Mouse (Mus musculus) MEL (cell line): ENCODE measurements around the gene Lrrc23. TPM values are rescaled to one million over a fixed set of nuclear protein-coding genes. Genes with fewer than 3 reads are reported as not detected.

Source experiments
- DNase-seq: peaks from one replicate; pipeline ENCODE4 v3.0.0; 2011; ENCODE audit warnings: low read depth, low spot score
- H3K27ac ChIP-seq: 2 replicates; pipeline ENCODE4 v1.5.1; 2012; ENCODE audit warnings: low read depth, mild to moderate bottlenecking, control low read depth, low read length, moderate library complexity; ENCODE audit not compliant: control insufficient read depth
- H3K27me3 ChIP-seq, 2 experiments: fragments of 150-350 bp in 1 of 2; sonication (generic) in 1 of 2; 2 replicates each; pipeline ENCODE4 v1.6.1; 2012; ENCODE audit warnings: low read length in 2 of 2, mild to moderate bottlenecking in 2 of 2, improper control_type of control experiment in 1 of 2, moderate library complexity in 1 of 2; ENCODE audit not compliant: insufficient read depth in 2 of 2, control insufficient read depth in 1 of 2
- H3K36me3 ChIP-seq, 2 experiments: 2 replicates each; pipeline ENCODE4 v1.6.1; 2012 to 2014; ENCODE audit warnings: low read length in 2 of 2, improper control_type of control experiment in 1 of 2, inconsistent platforms in 1 of 2, mild to moderate bottlenecking in 1 of 2; ENCODE audit not compliant: insufficient read depth in 2 of 2, control insufficient read depth in 1 of 2
- H3K4me1 ChIP-seq, 2 experiments: fragments of 150-350 bp in 1 of 2; sonication (generic) in 1 of 2; 2 replicates each; pipeline ENCODE4 v1.6.1; 2012; ENCODE audit warnings: low read length in 2 of 2, improper control_type of control experiment in 1 of 2, mild to moderate bottlenecking in 1 of 2; ENCODE audit not compliant: insufficient read depth in 2 of 2, control insufficient read depth in 1 of 2
- H3K4me3 ChIP-seq, 2 experiments: fragments of 150-350 bp in 1 of 2; sonication (generic) in 1 of 2; 2 replicates each; pipeline ENCODE4 v1.5.1; 2012; ENCODE audit warnings: low read depth in 2 of 2, low read length in 2 of 2, mild to moderate bottlenecking in 2 of 2, moderate library complexity in 2 of 2, control low read depth in 1 of 2, improper control_type of control experiment in 1 of 2; ENCODE audit not compliant: control insufficient read depth in 1 of 2, insufficient read depth in 1 of 2
- H3K79me2 ChIP-seq: 2 replicates; pipeline ENCODE4 v1.6.1; 2012; ENCODE audit warnings: mild to moderate bottlenecking, low read length, moderate library complexity; ENCODE audit not compliant: control insufficient read depth, poor library complexity, insufficient read depth
- H3K9ac ChIP-seq: 2 replicates; pipeline ENCODE4 v1.6.1; 2012; ENCODE audit warnings: low read depth, mild to moderate bottlenecking, control low read depth, low read length, moderate library complexity; ENCODE audit not compliant: control insufficient read depth, poor library complexity, severe bottlenecking
- H3K9me3 ChIP-seq: fragments of 150-350 bp; sonication (generic); replicated peaks from 2 replicates; pipeline ENCODE4 v1.6.1; 2012; ENCODE audit warnings: mild to moderate bottlenecking, low read length, improper control_type of control experiment, moderate library complexity; ENCODE audit not compliant: insufficient read depth
- CHD2 ChIP-seq: IDR thresholded peaks from 2 replicates; pipeline ENCODE4 v1.6.1; 2011; ENCODE audit warnings: low read length, improper control_type of control experiment
- CTCF ChIP-seq, 3 experiments: IDR thresholded peaks in 2 of 3; conservative IDR thresholded peaks in 1 of 3; 2 replicates each; pipeline ENCODE4 v1.5.1; 2011 to 2012; ENCODE audit warnings: low read length in 3 of 3, low read depth in 2 of 3, mild to moderate bottlenecking in 2 of 3, improper control_type of control experiment in 1 of 3, inconsistent platforms in 1 of 3, mixed read lengths in 1 of 3, moderate library complexity in 1 of 3; ENCODE audit not compliant: control insufficient read depth in 1 of 3, insufficient read depth in 1 of 3, poor library complexity in 1 of 3, severe bottlenecking in 1 of 3
- E2F4 ChIP-seq: IDR thresholded peaks from 2 replicates; pipeline ENCODE4 v1.6.1; 2011; ENCODE audit warnings: low read depth, low read length, improper control_type of control experiment, borderline replicate concordance
- ELF1 ChIP-seq: IDR thresholded peaks from 2 replicates; pipeline ENCODE4 v1.6.1; 2014; ENCODE audit warnings: low read depth, mild to moderate bottlenecking, inconsistent platforms, low read length, improper control_type of control experiment, moderate library complexity
- EP300 ChIP-seq, 2 experiments: IDR thresholded peaks; 2 replicates each; pipeline ENCODE4 v1.6.1; 2011; ENCODE audit warnings: improper control_type of control experiment in 2 of 2, low read length in 2 of 2, low read depth in 1 of 2, mild to moderate bottlenecking in 1 of 2
- GABPA ChIP-seq: IDR thresholded peaks from 2 replicates; pipeline ENCODE4 v1.6.1; 2012; ENCODE audit warnings: low read depth, mild to moderate bottlenecking, inconsistent platforms, low read length, improper control_type of control experiment, moderate library complexity
- HCFC1 ChIP-seq: IDR thresholded peaks from 2 replicates; pipeline ENCODE4 v1.6.1; 2012; ENCODE audit warnings: low read depth, mild to moderate bottlenecking, inconsistent platforms, low read length, improper control_type of control experiment, moderate library complexity
- JUND ChIP-seq: IDR thresholded peaks from 2 replicates; pipeline ENCODE4 v1.6.1; 2011; ENCODE audit warnings: low read depth, mild to moderate bottlenecking, improper control_type of control experiment, low read length
- MAX ChIP-seq: IDR thresholded peaks from 2 replicates; pipeline ENCODE4 v1.6.1; 2011; ENCODE audit warnings: low read length, improper control_type of control experiment
- MXI1 ChIP-seq: IDR thresholded peaks from 2 replicates; pipeline ENCODE4 v1.6.1; 2011; ENCODE audit warnings: mild to moderate bottlenecking, low read depth, low read length, improper control_type of control experiment
- NELFE ChIP-seq: IDR thresholded peaks from 2 replicates; pipeline ENCODE4 v1.6.1; 2011; ENCODE audit warnings: low read depth, low read length, improper control_type of control experiment
- POLR2AphosphoS2 ChIP-seq: IDR thresholded peaks from 2 replicates; pipeline ENCODE4 v1.6.1; 2011; ENCODE audit warnings: low read length, improper control_type of control experiment
- RAD21 ChIP-seq: IDR thresholded peaks from 2 replicates; pipeline ENCODE4 v1.6.1; 2011; ENCODE audit warnings: mild to moderate bottlenecking, low read depth, low read length, improper control_type of control experiment
- RCOR1 ChIP-seq: IDR thresholded peaks from 2 replicates; pipeline ENCODE4 v1.6.1; 2012; ENCODE audit warnings: low read depth, mild to moderate bottlenecking, inconsistent platforms, low read length, improper control_type of control experiment
- SIN3A ChIP-seq: IDR thresholded peaks from 2 replicates; pipeline ENCODE4 v1.6.1; 2012; ENCODE audit warnings: low read length, improper control_type of control experiment, inconsistent platforms
- TAL1 ChIP-seq: IDR thresholded peaks from 2 replicates; pipeline ENCODE4 v1.6.1; 2012; ENCODE audit warnings: mild to moderate bottlenecking, inconsistent platforms, low read length, moderate library complexity, mixed read lengths
- UBTF ChIP-seq: IDR thresholded peaks from 2 replicates; pipeline ENCODE4 v1.6.1; 2012; ENCODE audit warnings: low read depth, mild to moderate bottlenecking, inconsistent platforms, low read length, improper control_type of control experiment, moderate library complexity, borderline replicate concordance; ENCODE audit not compliant: insufficient read depth
- ZNF384 ChIP-seq: IDR thresholded peaks from 2 replicates; pipeline ENCODE4 v1.6.1; 2012; ENCODE audit warnings: low read depth, mild to moderate bottlenecking, inconsistent platforms, low read length, improper control_type of control experiment
- polyA plus RNA-seq, 2 experiments: library from polyadenylated mRNA; stranded (reverse) in 1 of 2; unstranded in 1 of 2; fragments of >175 nt in 1 of 2; fragments of >200 nt in 1 of 2; gene quantifications; 2 replicates each; pipeline versions ENCODE4 v1.2.1 to v1.2.4; 2012; ENCODE audit warnings: low replicate concordance in 2 of 2, low read depth in 1 of 2; ENCODE audit not compliant: insufficient read length in 2 of 2, insufficient read depth in 1 of 2, missing spikeins in 1 of 2
- total RNA-seq: library from RNA; depleted of rRNA; stranded (reverse); fragments of 300-350 nt; gene quantifications from 2 replicates; pipeline ENCODE4 v1.2.3, GENCODE M21; 2012

The Lrrc23 gene
- total and polyA plus RNA-seq, 3 experiments, result 0.11 TPM; not detected in 2

DNA sequence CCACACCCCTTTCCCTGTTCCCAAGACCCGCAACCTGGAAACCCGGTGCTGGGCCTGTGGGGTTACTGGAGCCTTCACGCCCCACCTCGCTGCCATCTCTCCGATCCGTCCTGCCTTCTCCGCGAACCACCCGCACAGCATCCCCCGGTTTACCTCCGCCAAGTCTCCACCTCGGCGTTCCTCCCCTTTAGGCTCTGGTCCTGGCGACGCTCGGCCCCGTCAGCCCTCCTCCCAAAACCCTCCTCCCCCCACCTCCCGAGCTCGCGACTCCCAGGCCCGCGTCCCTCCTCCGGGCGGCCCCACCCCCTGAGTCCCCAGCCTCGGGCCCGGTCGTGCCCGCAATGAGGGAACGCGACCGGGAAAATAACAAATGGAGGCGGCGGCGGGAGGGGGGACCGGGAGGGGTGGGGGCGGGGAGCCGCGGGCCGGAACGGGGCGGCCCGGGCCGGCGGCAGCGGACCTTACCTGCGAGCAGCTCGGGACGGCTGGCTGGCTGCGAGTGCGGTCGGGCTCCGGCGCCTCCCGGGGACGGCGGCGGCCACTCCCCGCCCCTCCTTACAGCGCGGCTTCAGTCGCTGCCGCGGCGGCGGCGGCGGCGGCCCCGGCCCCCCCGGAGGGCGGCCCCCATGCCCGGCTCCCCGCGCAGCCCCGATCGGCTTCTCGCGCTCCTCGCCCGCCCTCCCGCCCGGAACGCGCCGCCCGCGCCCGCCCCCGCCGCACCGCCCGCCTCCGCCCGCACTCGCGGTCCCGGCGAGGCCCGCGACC, 23.5 kb downstream of the Lrrc23 start, which contains the start of the genes Gm45234 and Atn1:
Gene Gm45234 (minus strand): TSS at position 191 of the 765 bp plus-strand sequence.
Gene Atn1 (minus strand): TSS at position 694 of the 765 bp plus-strand sequence.
- no peaks in the 10 kb centered on the region for H3K27me3 ChIP-seq
- peak within 1 kb of the TSS; percentile 38 for H3K27ac ChIP-seq
- no peaks in the 10 kb centered on the region for H3K9me3 ChIP-seq
- peak within 1 kb of the TSS; percentile 91 for H3K9ac ChIP-seq
- peaks cover 2 to 32% of the 10 kb centered on the region in 2 experiments; a peak in 3 of 4 replicates for H3K4me1 ChIP-seq
- H3K4me3 ChIP-seq, result peak within 1 kb of the TSS; percentile 67 to 82
- TF ChIP-seq UBTF, result 0 out of 2 replicates have a peak, but pooled peaks have one; percentile 12
- peak; percentile 42 for TF ChIP-seq HCFC1
- no peak for TF ChIP-seq NELFE
- TF ChIP-seq CTCF (IDR thresholded peaks at IDR 0.05 in 2 of 3, conservative IDR thresholded peaks at IDR 0.05 in 1 of 3; ENCODE audit: control insufficient read depth in 1 of 3, insufficient read depth in 1 of 3, low read depth in 2 of 3, low read length in 3 of 3, poor library complexity in 1 of 3, severe bottlenecking in 1 of 3), result 0 out of 6 replicates have a peak, but pooled peaks of 1 of the 3 experiments have one; percentile 1
- TF ChIP-seq RCOR1, result no peak
- no peak for TF ChIP-seq ZNF384
- H3K79me2 ChIP-seq, result peaks cover 14% of the 10 kb centered on the region
- H3K36me3 ChIP-seq, result peaks cover 0 to 2% of the 10 kb centered on the region in 2 experiments; a peak in 1 of 4 replicates
- DNase-seq, result peak; percentile 75

DNA sequence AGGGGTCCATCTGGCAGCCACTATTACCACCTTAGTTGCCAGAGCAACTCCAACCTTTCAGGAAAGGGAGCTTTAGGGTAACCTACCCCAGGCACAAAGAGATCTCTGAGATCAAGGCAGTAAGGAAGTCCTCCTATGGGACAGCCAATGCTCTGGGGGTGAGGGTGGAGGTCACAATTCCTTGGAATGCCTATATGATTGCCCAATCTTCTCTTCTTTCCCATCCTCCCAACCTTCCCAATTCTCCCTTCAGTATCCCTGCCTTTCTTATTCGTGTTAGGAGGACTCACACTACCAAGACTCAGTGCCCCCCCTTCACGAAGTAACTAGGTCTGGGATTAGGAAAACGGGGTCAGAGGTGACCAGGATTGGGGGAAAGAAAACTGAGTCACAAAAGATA, 24.2 kb downstream of the Lrrc23 start:
- H3K36me3 ChIP-seq, result peaks cover 0 to 2% of the 10 kb centered on the region in 2 experiments; a peak in 1 of 4 replicates
- H3K27ac ChIP-seq, result no peak overlapping the region
- H3K4me1 ChIP-seq, result peaks cover 2 to 32% of the 10 kb centered on the region in 2 experiments; a peak in 3 of 4 replicates
- no peak for TF ChIP-seq EP300 (IDR thresholded peaks at IDR 0.05; ENCODE audit: low read depth in 1 of 2, low read length in 2 of 2)
- no peak for DNase-seq
- peaks cover 14% of the 10 kb centered on the region for H3K79me2 ChIP-seq
- peak overlapping the region; percentile 77 for H3K9ac ChIP-seq
- H3K27me3 ChIP-seq, result no peaks in the 10 kb centered on the region
- peak overlapping the region; percentile 66 to 82 for H3K4me3 ChIP-seq
- H3K9me3 ChIP-seq, result no peaks in the 10 kb centered on the region

DNA sequence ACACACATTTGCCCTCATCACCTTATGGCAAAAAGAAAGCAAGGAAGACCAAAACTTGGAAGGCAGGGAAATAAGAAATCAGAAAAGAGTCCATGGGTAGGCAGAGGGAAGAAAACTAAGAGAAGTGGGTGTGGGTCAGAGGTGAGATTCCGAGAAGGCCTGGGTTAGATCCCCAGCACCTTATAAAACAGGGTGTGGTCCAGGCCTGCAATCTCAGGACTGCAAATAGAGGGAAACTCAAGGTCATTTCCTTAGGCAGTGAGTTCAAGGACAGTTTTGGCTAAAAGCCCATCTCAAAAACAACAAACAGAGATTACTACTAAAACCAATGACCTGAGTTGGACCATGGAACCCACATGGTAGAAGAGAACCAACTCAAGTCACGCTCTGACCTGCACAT, 25.7 kb downstream of the Lrrc23 start:
- no peak for TF ChIP-seq NELFE
- no peak for TF ChIP-seq ELF1
- TF ChIP-seq MAX, result no peak
- no peak for TF ChIP-seq GABPA
- TF ChIP-seq JUND, result no peak
- no peak for TF ChIP-seq MXI1
- no peak for TF ChIP-seq HCFC1
- no peak for TF ChIP-seq TAL1
- no peak for TF ChIP-seq CHD2
- no peak for TF ChIP-seq SIN3A
- no peak for TF ChIP-seq E2F4
- TF ChIP-seq RAD21, result no peak
- TF ChIP-seq RCOR1, result no peak
- TF ChIP-seq POLR2AphosphoS2, result no peak
- TF ChIP-seq, all 39 proteins: peak for 0
- DNase-seq, result no peak
- H3K27ac ChIP-seq, result no peak overlapping the region
- no peaks in the 10 kb centered on the region for H3K27me3 ChIP-seq
- H3K4me3 ChIP-seq, result no peak overlapping the region
- no peaks in the 10 kb centered on the region for H3K9me3 ChIP-seq
- H3K36me3 ChIP-seq, result peaks cover 0 to 2% of the 10 kb centered on the region in 2 experiments; a peak in 1 of 4 replicates
- H3K9ac ChIP-seq, result no peak overlapping the region
- peaks cover 14% of the 10 kb centered on the region for H3K79me2 ChIP-seq
- peaks cover 2 to 28% of the 10 kb centered on the region in 2 experiments; a peak in 3 of 4 replicates for H3K4me1 ChIP-seq
